Mouse (Mus musculus): ENCODE results near the gene Gm5105. TPM values are rescaled to one million over a fixed set of nuclear protein-coding genes. Genes with fewer than 3 reads are reported as not detected.

Gene Gm5105
- total RNA-seq (2021): under 1 TPM in 1 of 2 experiments, not detected in 1; 0.21 TPM
- long read RNA-seq, experiment 1: 0 reads
- long read RNA-seq, experiment 2, partial matches to known transcripts: 0 of 1 reads
- long read RNA-seq, experiment 2, other reads (novel, unspliced or antisense): 1 of 1 reads

- DNase-seq (ENCODE audit: low spot score in 2 of 2): no peak
Measured at GRCm38 (mm10) chr3:138067288-138067687, at the start of gene Gm5105. Gene Gm5105 (minus strand): TSS chr3:138067388.

GRCm38 (mm10) chr3:138116871-138117270, 49.7 kb upstream of the Gm5105 start:
- DNase-seq (ENCODE audit: low spot score in 2 of 2): no peak

- no peak for DNase-seq (ENCODE audit: low spot score in 2 of 2)
Measured at GRCm38 (mm10) chr3:138114106-138114505, 46.9 kb upstream of the Gm5105 start.

- DNase-seq (ENCODE audit: low spot score in 2 of 2): no peak
Measured at GRCm38 (mm10) chr3:138110910-138111782, 44.0 kb upstream of the Gm5105 start.

- DNase-seq (ENCODE audit: low spot score in 2 of 2): no peak
Measured at GRCm38 (mm10) chr3:138106887-138107286, 39.7 kb upstream of the Gm5105 start.

- no peak for DNase-seq (ENCODE audit: low spot score in 2 of 2)
Measured at GRCm38 (mm10) chr3:138105056-138105455, 37.9 kb upstream of the Gm5105 start.

GRCm38 (mm10) chr3:138103690-138104089, 36.5 kb upstream of the Gm5105 start:
- DNase-seq (ENCODE audit: low spot score in 2 of 2): no peak

- DNase-seq (ENCODE audit: low spot score in 2 of 2): no peak
Measured at GRCm38 (mm10) chr3:138101936-138102335, 34.7 kb upstream of the Gm5105 start.

- DNase-seq (ENCODE audit: low spot score in 2 of 2): no peak
Measured at GRCm38 (mm10) chr3:138097718-138098117, 30.5 kb upstream of the Gm5105 start.

GRCm38 (mm10) chr3:138096263-138097028, 29.3 kb upstream of the Gm5105 start:
- no peak for DNase-seq (ENCODE audit: low spot score in 2 of 2)

- no peak for DNase-seq (ENCODE audit: low spot score in 2 of 2)
Measured at GRCm38 (mm10) chr3:138095718-138096117, 28.5 kb upstream of the Gm5105 start.

GRCm38 (mm10) chr3:138095301-138095700, 28.1 kb upstream of the Gm5105 start:
- peak; percentile 40 to 69 for DNase-seq (ENCODE audit: low spot score in 2 of 2)

GRCm38 (mm10) chr3:138083896-138084295, 16.7 kb upstream of the Gm5105 start:
- no peak for DNase-seq (ENCODE audit: low spot score in 2 of 2)

- no peak for DNase-seq (ENCODE audit: low spot score in 2 of 2)
Measured at GRCm38 (mm10) chr3:138083073-138083637, 16.0 kb upstream of the Gm5105 start.

- DNase-seq (ENCODE audit: low spot score in 2 of 2): no peak
Measured at GRCm38 (mm10) chr3:138078701-138079100, 11.5 kb upstream of the Gm5105 start.

GRCm38 (mm10) chr3:138077476-138078340, 10.5 kb upstream of the Gm5105 start:
- DNase-seq (ENCODE audit: low spot score in 2 of 2): no peak

GRCm38 (mm10) chr3:138075209-138075608, 8.0 kb upstream of the Gm5105 start:
- DNase-seq (ENCODE audit: low spot score in 2 of 2): no peak

- DNase-seq (ENCODE audit: low spot score in 2 of 2): no peak
Measured at GRCm38 (mm10) chr3:138074214-138074613, 7.0 kb upstream of the Gm5105 start.

GRCm38 (mm10) chr3:138071476-138072073, 4.4 kb upstream of the Gm5105 start:
- no peak for DNase-seq (ENCODE audit: low spot score in 2 of 2)

- DNase-seq (ENCODE audit: low spot score in 2 of 2): no peak
Measured at GRCm38 (mm10) chr3:138071004-138071403, 3.8 kb upstream of the Gm5105 start.
